Mouse (Mus musculus) forebrain, embryonic 16.5 days (tissue): ENCODE measurements around the gene Tomm40. TPM values are rescaled to one million over a fixed set of nuclear protein-coding genes. Genes with fewer than 3 reads are reported as not detected.
A peak's percentile ranks its signal among the peaks of the same experiment; 100 is the strongest.

Source experiments
- ATAC-seq: fragments of 200-750 bp; cut with Nextera tagmentation; 2 replicates; pipeline ENCODE4 v1.8.0; 2017; ENCODE audit warnings: mild to moderate bottlenecking, moderate library complexity
- H3K27ac ChIP-seq: fragments of 300-500 bp; sonication (generic); 2 replicates; pipeline ENCODE4 v1.5.1; 2014; ENCODE audit warnings: low read length, control low read depth
- H3K27me3 ChIP-seq: fragments of 300-500 bp; sonication (generic); replicated peaks from 2 replicates; pipeline ENCODE4 v1.6.1; 2014; ENCODE audit warnings: low read length; ENCODE audit not compliant: control insufficient read depth, insufficient read depth
- H3K36me3 ChIP-seq: fragments of 300-500 bp; sonication (generic); 2 replicates; pipeline ENCODE4 v1.6.1; 2014; ENCODE audit not compliant: control insufficient read depth, insufficient read depth
- H3K4me1 ChIP-seq: fragments of 300-500 bp; sonication (generic); replicated peaks from 2 replicates; pipeline ENCODE4 v1.6.1; 2014; ENCODE audit warnings: low read length; ENCODE audit not compliant: control insufficient read depth, insufficient read depth
- H3K4me2 ChIP-seq: fragments of 300-500 bp; sonication (generic); 2 replicates; pipeline ENCODE4 v1.6.1; 2014; ENCODE audit warnings: mild to moderate bottlenecking, low read length, control low read depth
- H3K4me3 ChIP-seq: fragments of 300-500 bp; sonication (generic); replicated peaks from 2 replicates; pipeline ENCODE4 v1.5.1; 2014; ENCODE audit warnings: mild to moderate bottlenecking, low read length, control low read depth
- H3K9ac ChIP-seq: fragments of 300-500 bp; sonication (generic); replicated peaks from 2 replicates; pipeline ENCODE4 v1.6.1; 2014; ENCODE audit warnings: low read depth, low read length, control low read depth
- H3K9me3 ChIP-seq: fragments of 300-500 bp; sonication (generic); 2 replicates; pipeline ENCODE4 v1.6.1; 2016; ENCODE audit warnings: low read length; ENCODE audit not compliant: control insufficient read depth
- WGBS: fragments of 180-500 bp; shearing (Covaris S2); extraction: QIAGEN DNeasy Blood & Tissue Kit; methylation state at CpG from one replicate; pipeline ENCODE4 v1.1.7; 2014; 5-methylcytosine and 5-hydroxymethylcytosine counted together
- polyA plus RNA-seq: library from polyadenylated mRNA; unstranded; fragments of >200 nt; fragmentation: Nextera tagmentation; extraction: Ambion mirVana; gene quantifications from 2 replicates; pipeline ENCODE4 v1.2.1, GENCODE M21; 2015

Gene Tomm40
- polyA plus RNA-seq, 1 experiment from 2014 or later = 109 TPM

GRCm38 (mm10) chr7:19753587-19753986 lies 38.3 kb upstream of the Tomm40 start:
- 79% methylated on average over 7 of the region's 7 CpGs for WGBS
- ATAC-seq = no peak

GRCm38 (mm10) chr7:19752652-19753051 lies 37.4 kb upstream of the Tomm40 start:
- WGBS = 71% methylated on average over 8 of the region's 8 CpGs
- H3K4me3 ChIP-seq = no peak overlapping the region
- no peaks in the 10 kb centered on the region for H3K9me3 ChIP-seq

More at GRCm38 (mm10) chr7:19753587-19753986, 38.3 kb upstream of the Tomm40 start:
- H3K9me3 ChIP-seq = no peaks in the 10 kb centered on the region
- no peaks in the 10 kb centered on the region for H3K27me3 ChIP-seq
- H3K36me3 ChIP-seq = no peaks in the 10 kb centered on the region
- no peak overlapping the region for H3K27ac ChIP-seq
- H3K9ac ChIP-seq = no peak overlapping the region
- H3K4me2 ChIP-seq = no peak overlapping the region
- peaks cover 3% of the 10 kb centered on the region for H3K4me1 ChIP-seq
- H3K4me3 ChIP-seq = no peak overlapping the region

DNA sequence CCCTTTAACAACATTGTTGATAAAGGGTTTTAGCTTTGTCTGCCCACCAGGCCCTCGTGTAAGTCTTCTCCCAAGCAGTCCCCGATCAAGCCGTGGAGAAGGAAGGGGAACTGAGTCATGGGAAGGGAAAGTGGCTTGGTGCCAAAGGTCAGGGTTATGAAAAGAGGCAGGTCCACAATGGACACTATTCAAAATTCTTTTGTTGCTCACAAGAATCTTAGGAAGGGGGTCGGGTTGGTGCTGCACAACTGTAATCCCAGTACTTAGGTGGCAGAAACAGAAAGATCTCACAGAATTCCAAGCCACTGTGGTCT lies 35.8 kb upstream of the Tomm40 start:
- peaks cover 25% of the 10 kb centered on the region for H3K4me1 ChIP-seq
- H3K27me3 ChIP-seq = no peaks in the 10 kb centered on the region
- H3K9me3 ChIP-seq = no peaks in the 10 kb centered on the region
- no peak overlapping the region for H3K27ac ChIP-seq
- no peak overlapping the region for H3K9ac ChIP-seq
- ATAC-seq = no peak
- no peak overlapping the region for H3K4me2 ChIP-seq
- no peaks in the 10 kb centered on the region for H3K36me3 ChIP-seq
- H3K4me3 ChIP-seq = no peak overlapping the region
- 51% methylated on average over 4 of the region's 4 CpGs for WGBS

More at GRCm38 (mm10) chr7:19752652-19753051, 37.4 kb upstream of the Tomm40 start:
- Histone ChIP-seq H3K27ac (no peak overlapping the region), H3K4me2 (no peak overlapping the region), H3K9ac (no peak overlapping the region), H3K27me3 (no peaks in the 10 kb centered on the region), H3K36me3 (no peaks in the 10 kb centered on the region), H3K4me1 (peaks cover 12% of the 10 kb centered on the region)
- ATAC-seq = no peak

GRCm38 (mm10) chr7:19750217-19751069 lies 35.2 kb upstream of the Tomm40 start, which contains the start of gene Nectin2:
Gene Nectin2 (minus strand): TSS chr7:19750483.
- ATAC-seq = peak; percentile 49
- WGBS = 16% methylated on average over 19 of the region's 19 CpGs

GRCm38 (mm10) chr7:19749389-19750216 lies 34.4 kb upstream of the Tomm40 start:
- Histone ChIP-seq H3K27ac (peak overlapping the region; percentile 80), H3K9me3 (no peaks in the 10 kb centered on the region), H3K4me1 (peaks cover 25% of the 10 kb centered on the region), H3K4me2 (peak overlapping the region; percentile 65), H3K9ac (peak overlapping the region; percentile 88), H3K27me3 (no peaks in the 10 kb centered on the region), H3K36me3 (no peaks in the 10 kb centered on the region), H3K4me3 (peak overlapping the region; percentile 74)
- ATAC-seq = peak; percentile 92
- WGBS = under 1% methylated on average over 44 of the region's 46 CpGs

More at GRCm38 (mm10) chr7:19750217-19751069, 35.2 kb upstream of the Tomm40 start, which contains the start of gene Nectin2:
- Histone ChIP-seq H3K9me3 (no peaks in the 10 kb centered on the region), H3K4me2 (peak within 1 kb of the TSS; percentile 65), H3K4me3 (peak within 1 kb of the TSS; percentile 74), H3K4me1 (peaks cover 25% of the 10 kb centered on the region), H3K36me3 (no peaks in the 10 kb centered on the region), H3K27me3 (no peaks in the 10 kb centered on the region), H3K27ac (peak within 1 kb of the TSS; percentile 80), H3K9ac (peak within 1 kb of the TSS; percentile 88)

DNA sequence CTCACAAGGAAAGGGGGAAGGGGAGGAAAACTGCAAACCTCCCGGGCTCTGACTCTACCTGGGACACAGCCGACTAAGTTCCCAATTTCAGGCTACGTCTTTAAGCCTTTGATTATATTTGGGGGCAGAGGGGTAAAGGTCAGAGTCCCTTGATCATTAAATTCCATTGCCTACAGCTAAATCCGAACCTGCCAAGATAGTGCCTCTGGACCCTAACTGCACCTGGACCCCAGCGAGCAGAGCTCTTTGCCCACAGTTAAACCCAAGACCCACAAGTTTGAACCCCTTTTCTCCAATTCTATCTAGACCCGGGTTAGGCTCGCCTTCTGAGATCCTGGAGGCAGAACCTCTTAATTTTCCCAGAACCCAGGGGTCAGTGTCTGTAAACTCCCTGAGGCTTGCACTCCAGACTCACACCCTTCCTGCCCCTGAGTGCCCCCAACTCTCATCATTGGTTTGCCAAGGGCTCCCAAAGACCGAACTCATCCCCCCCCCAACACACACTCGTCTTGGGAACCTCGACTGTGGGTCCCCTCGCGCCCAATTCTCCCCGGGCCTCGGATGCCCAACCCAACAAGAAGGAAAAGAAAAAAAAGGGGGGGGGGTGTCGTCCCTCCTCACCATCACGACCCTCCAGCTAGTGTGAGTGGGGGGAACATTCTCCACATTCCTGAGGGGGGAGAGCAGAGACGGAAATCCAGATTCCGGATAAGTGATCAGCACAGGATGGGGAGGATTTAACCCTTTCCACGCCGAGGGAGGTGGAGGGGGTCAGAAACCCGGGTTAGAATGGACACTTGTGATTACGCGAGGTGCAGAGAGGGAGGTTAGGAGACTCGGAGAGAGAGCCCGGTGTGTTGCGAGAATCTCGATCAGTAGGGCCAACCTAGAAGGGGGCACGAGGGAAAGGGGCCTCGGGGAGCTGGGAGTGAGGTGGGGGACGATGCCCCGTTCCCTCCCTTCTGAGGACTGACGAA lies 33.3 kb upstream of the Tomm40 start:
- peak; percentile 19 for ATAC-seq
- H3K9ac ChIP-seq = peak overlapping the region; percentile 88
- peak overlapping the region; percentile 66 for H3K27ac ChIP-seq
- H3K36me3 ChIP-seq = no peaks in the 10 kb centered on the region
- H3K9me3 ChIP-seq = no peaks in the 10 kb centered on the region
- peak overlapping the region; percentile 74 for H3K4me3 ChIP-seq
- H3K4me2 ChIP-seq = peak overlapping the region; percentile 65
- no peaks in the 10 kb centered on the region for H3K27me3 ChIP-seq
- under 1% methylated on average over 32 of the region's 32 CpGs for WGBS
- peaks cover 25% of the 10 kb centered on the region for H3K4me1 ChIP-seq

DNA sequence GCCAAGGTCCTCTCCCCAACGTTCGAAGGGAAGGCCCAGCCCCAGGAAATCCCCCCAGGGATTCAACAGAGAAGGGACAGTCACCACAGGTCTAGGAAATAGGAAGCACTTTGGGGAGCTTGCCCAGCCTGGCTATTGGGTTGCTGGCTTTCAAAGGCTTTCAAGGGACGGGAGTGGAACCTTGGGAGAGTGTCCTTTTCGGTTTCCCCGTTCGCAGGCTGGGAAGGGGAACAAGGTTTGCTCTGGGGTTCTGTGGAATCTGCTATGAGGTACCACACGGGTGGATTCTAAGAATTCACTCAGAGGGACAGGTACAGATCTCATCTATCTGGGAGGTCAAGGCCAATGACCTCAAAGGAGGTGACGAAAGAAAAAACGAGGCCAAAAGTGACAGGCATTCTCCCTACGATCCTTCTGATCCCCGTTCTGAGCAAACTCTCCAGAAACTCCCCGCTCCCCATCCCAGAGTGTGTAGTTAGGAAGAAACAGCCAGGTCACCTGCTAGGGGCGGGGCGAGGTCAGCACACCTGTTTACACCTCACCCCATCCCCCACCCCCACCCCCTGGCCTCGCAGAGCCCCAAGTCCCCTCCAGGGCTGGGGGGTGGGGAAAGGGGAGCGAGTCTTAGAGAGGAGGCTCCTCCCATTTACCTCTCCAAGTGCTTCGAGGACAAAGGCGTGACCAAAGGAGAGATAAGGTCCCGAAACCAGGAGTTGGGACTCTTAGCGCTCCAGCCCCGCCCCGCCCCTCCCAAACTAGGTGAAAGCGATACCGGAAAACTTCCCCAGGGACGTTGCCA lies 32.4 kb upstream of the Tomm40 start:
- Histone ChIP-seq H3K9me3 (no peaks in the 10 kb centered on the region), H3K4me2 (peak overlapping the region; percentile 65), H3K4me1 (peaks cover 25% of the 10 kb centered on the region), H3K4me3 (peak overlapping the region; percentile 74), H3K9ac (no peak overlapping the region; the same call in 1 of the 2 replicates), H3K36me3 (no peaks in the 10 kb centered on the region), H3K27ac (no peak overlapping the region), H3K27me3 (no peaks in the 10 kb centered on the region)
- 6% methylated on average over 25 of the region's 25 CpGs for WGBS
- no peak for ATAC-seq
